Mouse (Mus musculus) erythroid progenitor cell, adult 5-6 weeks (primary cell): ENCODE data around the gene Slc12a8. TPM values are rescaled to one million over a fixed set of nuclear protein-coding genes. Genes with fewer than 3 reads are reported as not detected.

Source experiments
- ATAC-seq: replicated peaks from 2 replicates; pipeline ENCODE4 v1.8.0; 2016; ENCODE audit warnings: moderate number of reproducible peaks, mild to moderate bottlenecking, moderate TSS enrichment, inconsistent platforms; ENCODE audit not compliant: poor library complexity, low FRiP score, severe bottlenecking
- total RNA-seq, 2 experiments: library from RNA; stranded (forward) in 1 of 2; stranded (reverse) in 1 of 2; fragments of 150-400 nt in 1 of 2; fragments of 186-747, 209-891 nt in 1 of 2; gene quantifications; 2 replicates each; pipeline versions ENCODE4 v1.2.3 to v1.2.4; 2015 to 2017; ENCODE audit warnings: low replicate concordance in 2 of 2

Gene Slc12a8
- total RNA-seq, 2 experiments from 2014 or later: not detected

DNA sequence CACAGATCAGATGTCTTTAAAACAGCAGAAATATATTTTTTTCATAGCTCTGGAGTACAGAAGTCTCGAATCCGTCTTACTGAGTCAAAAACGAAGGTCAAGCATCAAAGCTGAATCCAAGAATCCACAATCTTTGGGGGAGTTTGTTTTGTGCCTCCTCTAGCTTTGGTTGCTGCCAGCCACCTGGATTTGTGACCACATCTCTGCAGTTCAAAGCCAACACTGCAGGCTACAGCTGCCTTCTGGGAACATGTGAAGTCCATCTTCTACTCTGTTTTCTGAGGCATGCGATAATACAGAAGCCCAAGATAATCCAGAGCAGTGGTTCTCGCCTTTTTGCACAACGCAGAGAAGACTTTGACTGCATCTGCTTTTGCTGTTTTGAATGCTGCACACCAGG is 149.1 kb downstream of the Slc12a8 start:
- ATAC-seq: no peak

DNA sequence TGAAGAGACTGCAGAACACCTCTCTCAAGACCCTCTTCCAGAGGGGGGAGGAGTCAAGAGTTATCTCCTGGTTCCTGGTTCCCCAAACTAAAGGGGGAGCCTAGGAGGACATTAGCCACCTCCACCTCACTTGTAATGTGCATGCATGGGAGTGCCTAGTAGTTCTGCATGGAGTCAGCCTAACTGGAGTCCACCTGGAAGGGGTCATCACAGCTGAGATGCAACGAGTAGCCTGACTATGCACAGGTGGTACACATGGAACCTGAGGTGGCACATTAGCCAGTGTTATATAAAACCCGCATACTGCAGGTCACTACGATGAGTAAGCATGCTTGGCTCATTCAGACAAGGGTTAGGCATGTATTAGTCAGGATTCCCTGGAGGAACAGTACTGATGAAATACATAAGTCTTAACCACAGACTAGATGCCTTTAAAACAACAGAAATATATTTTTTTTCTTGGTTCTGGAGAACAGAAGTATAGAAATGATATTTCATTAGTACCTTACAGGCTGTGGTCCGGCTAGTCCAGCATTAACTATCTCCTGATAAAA is 149.9 kb downstream of the Slc12a8 start:
- ATAC-seq: no peak

DNA sequence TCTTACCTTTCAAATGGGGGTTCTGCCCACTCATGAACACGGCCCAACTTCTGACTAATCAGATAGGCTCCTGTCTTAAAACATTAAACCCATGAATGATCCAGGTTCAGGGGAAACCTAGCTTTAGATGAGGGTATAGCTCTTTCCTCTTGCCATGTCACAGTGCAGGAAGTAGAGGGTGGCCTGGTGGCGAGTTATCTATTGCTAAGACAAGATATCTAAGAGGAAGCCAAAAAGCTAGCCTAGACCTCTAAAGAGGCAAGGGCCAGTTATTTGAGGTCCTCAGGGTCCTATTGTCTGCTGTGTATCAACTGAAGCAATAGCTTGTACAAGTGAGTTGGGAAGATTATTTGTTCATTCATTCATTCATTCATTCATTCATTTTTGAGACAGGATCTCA is 151.3 kb downstream of the Slc12a8 start:
- no peak for ATAC-seq

DNA sequence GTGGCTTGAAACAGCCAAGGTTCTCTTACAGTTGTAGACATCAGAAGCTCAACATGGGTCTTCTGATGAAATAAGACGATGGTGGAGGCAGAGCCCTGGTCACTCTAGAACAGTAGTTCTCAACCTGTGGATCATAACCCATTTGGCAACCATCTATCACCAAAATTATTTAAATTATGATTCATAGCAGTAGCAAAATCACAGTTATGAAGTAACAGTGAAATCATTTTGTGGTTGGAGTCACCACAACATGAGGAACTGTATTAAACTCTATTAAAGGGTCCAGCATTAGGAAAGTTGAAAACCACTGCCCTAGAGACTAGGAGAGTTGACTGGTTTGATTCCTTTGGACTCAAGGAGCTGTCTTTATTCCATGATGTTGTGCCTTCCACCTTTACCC is 151.9 kb downstream of the Slc12a8 start:
- no peak for ATAC-seq

DNA sequence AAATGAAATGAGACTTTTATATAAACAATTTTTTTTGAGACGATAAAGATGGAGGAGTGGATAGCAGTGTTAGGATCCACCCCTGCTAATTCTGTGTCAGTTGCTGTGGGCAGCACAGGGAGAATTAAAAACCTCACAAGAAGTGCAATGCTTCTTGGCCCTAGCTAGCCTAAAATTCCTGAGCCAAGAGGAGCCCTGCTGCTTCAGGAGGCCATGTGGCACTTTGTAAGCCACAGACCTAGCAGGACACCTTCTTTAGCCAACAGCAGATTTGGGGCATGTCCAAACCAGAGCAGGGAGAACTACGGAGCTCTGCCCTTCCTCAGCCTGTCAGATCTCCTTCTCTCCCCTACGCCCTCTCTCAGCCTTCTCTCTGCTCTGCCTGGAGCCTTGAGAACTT is 153.2 kb downstream of the Slc12a8 start:
- no peak for ATAC-seq

DNA sequence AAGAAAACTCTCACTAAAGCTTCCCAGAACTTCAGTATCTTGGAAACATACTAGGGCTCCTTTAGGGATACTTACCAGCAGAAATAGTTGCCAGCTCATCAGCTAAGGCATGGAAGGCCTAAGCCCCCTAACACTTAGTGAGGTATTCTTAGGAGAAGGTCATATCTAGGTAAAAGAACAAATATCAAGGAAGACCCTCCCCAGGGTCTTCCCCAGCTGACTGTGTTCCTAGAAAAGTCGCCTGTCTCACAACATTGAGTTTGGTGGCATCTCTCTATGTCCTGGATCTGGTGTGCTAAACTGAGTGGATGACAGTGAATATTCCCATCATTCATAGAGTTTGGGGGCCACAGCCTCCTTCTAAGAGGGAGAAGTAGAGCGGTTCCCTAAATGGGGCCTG is 153.8 kb downstream of the Slc12a8 start:
- ATAC-seq: no peak

DNA sequence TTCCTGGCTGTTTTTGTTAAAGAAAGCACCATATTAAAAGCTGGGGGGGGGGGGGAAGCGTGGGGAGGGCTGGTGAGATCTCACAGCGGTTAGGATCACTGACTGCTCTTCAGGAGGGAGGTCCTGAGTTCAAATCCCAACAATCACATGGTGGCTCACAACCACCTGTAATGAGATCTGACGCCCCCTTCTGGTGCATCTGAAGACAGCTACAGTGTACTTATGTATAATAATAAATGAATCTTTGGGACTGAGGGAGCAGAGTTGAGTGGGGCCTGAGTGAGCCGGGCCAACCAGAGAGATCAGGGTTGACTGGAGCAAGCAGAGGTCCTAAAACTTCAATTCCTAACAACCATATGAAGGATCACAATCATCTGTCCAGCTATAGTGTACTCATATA is 155.1 kb downstream of the Slc12a8 start:
- ATAC-seq: no peak

DNA sequence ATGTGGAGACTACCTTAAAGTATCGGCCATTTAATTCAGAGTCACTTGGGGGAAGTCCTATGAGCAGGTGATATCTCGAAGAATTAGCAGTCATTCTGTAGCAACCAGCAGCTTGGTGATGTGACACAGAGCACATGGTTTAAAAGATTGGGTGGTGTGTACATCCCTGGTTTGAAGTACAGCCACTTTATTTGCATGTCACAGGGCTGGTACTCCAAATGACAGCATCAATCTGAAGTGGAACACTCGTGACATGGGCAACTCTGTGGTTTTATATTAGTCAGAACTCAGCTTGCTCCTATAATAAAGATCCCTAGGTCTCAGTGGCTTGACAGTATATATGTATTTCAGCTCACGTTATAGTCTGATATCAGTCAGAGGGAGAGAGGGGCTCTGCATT is 155.5 kb downstream of the Slc12a8 start:
- ATAC-seq: no peak

DNA sequence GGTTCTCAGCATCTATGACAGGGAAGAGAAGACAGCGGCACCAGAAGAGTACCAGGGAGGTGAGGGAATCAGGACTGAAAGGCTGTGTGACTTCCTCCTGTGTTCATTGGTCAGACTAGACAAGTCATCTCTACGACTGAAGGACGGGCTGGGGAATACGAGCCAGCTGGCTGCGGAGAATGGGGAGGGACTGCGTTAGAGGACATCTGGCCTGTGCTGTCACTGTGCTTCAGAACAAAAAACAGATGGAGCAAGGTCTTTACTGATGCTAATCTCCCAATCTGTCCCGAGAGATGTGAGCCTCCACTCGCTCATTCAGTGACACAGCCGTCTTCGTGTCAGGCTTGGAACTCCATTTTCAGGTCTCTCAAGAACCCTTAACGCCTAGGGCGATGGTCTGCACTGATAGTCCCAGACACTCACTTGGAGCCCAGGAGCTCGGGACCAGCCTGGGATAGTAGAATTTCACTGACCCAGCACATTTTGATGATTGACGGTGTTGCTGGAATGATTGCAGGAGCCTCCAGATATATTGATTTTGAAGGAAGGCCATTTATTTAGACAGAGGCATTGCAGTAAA is 156.5 kb downstream of the Slc12a8 start:
- ATAC-seq: no peak

DNA sequence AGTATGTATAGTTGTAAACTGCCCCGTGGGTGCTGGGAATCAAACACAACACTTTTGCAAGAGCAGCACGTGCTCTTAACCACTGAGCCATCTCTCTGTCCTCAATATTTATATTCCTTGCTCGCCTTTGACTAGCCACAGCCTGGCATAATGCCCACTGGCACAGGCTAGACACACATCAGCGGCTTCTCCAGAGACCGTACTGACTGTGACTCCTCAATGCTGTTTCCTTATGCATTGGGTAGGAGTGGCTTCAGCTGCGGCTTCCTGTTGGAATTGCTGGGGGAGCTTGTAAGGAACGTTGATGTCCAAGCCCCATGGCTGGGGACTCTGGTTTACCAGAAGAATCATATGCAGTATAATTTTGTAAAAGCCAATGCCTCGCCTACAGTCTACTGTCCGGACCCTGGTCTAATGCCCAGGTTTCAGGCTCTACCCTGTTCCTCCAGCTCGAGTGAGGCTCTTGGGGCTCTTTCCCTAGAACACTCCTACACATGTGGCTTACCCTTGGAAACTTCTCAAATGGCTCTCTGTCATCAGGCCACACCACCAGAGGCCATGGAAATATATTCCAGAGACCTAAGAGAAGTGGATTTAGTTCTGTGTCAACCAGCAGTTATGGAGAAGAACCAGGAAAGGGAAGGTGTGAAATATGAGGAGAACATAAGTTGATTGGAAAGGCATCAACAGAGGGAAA is 158.2 kb downstream of the Slc12a8 start:
- no peak for ATAC-seq

DNA sequence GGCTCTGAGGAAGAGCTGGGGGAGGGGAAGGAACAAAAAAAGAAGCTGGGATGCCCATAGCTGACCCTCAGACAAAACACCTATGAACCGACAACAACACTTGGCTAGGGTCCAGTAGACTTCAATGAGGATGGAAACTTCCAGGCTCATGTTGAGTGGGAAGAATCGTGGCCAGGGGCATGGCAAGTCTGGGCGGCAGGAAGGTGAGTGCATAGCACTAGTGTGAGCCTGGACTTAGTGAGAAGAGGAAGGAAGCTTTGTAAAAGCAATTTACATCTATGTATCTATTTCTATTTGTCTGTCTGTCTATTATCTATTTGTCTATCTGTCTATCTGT is 158.7 kb downstream of the Slc12a8 start:
- ATAC-seq: no peak

DNA sequence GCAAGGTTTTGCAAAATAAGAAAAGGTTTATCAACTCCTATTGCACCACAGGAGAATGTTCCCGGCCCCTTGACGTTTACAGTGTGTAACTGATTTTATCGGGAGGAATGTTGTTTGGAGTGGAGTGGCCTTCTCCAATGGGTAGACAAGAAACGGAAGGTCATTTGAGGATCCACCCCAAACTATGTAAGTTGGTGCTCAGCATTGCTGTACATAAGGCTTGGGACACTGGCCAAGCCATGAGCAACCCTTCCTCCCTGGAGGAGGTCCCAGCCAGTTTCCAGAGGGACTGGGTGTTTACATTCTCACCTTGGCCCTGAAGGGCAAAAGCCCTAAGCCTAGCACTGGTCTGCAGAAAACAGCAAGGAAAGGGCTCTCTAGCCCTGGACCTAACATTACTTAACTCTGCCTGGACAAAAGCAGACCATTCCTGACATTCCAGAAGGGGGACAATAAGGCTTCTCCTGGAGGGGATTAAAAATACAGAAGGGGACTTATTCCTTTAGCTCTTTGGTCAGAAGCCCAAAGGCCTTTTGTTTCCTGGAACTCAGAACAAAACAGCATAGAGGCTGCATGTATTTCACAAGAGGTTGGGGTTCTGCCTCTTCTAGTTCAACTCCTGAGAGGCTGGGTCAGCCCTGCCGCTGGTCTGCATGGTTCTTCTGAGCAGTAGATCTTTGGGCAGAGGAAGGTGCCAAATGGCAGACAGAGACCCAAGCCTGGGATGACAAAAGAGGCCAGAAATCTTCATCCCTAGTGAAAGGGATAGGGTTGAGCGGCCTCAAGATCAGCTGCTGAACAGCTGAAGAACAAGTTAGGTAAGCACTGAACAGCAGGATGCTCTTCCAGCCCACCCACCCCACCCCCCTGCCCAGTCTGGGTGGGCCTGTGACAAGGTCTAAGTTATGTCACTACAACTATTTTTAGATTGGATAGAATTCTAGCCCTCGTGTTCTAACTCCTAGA is 159.5 kb downstream of the Slc12a8 start:
- no peak for ATAC-seq

DNA sequence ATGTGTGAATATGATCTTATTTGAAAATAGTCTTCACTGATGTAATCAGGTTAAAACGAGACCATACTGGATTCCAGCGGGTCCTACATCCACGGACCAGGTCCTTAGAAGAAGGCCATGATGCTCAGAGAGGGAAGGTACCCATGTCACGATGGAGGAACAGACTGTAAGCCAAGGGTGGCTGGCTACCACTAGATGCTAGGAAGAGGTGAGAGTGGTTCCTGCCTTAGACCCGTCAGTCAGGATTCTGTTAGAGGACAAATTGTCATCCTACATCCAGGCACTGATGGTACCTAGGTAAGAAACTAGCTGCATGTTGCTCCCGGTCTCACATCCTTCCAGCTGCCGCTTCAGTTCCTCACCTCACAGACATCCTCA is 160.2 kb downstream of the Slc12a8 start:
- no peak for ATAC-seq

DNA sequence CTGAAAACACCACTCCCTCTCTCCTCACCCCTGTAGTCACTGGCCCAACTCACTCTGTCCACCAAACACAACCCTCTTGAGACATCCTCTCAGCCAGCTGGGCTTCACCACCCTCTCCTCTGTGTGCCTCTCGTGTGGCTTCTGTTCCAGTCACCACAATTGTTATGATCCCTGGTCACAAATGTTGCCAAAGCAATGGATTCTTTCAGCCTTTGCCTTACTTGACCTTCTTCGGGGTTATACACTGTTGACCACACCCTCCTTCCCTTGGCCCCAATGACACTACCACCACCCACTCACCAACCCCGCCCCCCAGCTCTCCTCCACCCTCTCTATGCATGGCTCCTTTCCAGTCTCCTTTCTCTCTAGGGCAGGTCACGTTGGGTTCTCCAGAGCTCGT is 160.8 kb downstream of the Slc12a8 start:
- ATAC-seq: no peak

DNA sequence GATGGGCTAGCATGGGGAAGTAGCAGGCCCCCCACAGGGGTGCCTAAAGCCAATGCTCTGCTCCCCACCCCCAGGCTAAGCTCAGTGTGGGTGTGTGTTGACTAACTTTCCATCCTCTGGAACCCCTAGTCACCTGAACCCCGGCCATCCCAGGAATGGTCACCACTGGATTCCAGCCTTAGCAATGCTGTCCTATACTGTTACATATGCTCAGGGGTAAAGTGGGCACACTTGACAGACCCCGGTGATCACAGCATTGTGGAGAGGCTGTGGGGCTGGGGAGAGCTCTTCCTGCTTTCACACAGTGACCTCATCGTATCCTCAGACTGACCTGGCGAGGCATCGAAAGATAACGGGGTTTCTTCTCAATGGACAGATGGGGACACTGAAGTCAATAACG is 163.1 kb downstream of the Slc12a8 start:
- no peak for ATAC-seq

DNA sequence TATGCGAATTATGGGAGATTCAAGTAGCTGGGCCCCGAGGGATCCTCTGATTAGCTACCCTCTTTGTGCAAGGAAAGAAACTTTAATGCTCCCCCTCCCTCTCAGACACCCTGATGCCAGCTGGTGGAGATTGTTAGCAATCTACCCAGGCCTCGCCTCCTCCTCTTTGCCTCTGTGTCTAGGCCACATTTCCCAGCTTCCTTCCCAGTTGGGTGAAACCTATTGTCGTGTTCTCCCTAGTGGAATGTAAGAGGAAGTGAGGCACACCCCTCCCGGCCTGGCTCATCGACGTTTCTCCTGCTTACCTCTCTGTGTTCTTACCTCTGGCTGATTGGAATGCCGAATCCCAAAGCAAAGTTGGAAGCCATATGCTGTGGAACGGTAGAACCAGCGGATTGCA is 163.7 kb downstream of the Slc12a8 start:
- ATAC-seq: no peak

DNA sequence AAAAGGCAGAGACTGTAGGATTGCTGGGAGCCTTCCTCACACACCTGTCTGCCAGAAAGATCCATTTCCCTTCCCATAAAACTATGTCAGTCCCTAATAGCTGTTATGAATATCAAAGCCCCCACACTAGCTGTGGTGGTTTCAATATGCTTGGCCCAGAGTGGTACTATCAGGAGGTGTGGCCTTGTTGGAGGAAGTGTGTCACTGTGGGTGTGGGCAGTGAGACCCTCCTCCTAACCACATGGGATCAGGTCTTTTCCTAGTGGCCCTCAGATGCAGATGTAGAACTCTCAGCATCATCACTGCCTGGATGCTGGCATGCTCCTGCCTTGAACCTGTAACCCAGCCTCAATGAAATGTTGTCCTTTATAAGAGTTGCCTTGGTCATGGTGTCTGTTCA is 164.5 kb downstream of the Slc12a8 start:
- ATAC-seq: no peak

DNA sequence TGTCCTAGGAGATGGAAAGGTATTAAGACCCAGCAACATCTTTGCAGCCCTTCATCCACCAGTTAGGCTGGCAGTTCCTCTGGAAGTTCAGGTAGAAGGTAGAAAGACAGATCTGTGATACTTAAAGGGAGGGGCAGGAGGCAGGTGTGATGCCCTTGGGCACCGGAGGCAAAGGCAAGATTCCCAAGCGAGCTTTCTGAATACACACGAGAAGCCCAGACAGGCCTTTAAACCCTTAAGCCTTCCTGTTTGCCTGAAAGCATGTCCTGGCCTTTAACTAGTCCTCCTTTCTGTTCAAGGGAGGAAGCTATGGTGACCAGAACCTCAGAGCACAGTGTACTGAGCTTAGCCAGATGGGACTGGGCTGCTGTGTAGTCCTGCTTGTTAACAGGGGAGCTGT is 165.5 kb downstream of the Slc12a8 start:
- no peak for ATAC-seq

DNA sequence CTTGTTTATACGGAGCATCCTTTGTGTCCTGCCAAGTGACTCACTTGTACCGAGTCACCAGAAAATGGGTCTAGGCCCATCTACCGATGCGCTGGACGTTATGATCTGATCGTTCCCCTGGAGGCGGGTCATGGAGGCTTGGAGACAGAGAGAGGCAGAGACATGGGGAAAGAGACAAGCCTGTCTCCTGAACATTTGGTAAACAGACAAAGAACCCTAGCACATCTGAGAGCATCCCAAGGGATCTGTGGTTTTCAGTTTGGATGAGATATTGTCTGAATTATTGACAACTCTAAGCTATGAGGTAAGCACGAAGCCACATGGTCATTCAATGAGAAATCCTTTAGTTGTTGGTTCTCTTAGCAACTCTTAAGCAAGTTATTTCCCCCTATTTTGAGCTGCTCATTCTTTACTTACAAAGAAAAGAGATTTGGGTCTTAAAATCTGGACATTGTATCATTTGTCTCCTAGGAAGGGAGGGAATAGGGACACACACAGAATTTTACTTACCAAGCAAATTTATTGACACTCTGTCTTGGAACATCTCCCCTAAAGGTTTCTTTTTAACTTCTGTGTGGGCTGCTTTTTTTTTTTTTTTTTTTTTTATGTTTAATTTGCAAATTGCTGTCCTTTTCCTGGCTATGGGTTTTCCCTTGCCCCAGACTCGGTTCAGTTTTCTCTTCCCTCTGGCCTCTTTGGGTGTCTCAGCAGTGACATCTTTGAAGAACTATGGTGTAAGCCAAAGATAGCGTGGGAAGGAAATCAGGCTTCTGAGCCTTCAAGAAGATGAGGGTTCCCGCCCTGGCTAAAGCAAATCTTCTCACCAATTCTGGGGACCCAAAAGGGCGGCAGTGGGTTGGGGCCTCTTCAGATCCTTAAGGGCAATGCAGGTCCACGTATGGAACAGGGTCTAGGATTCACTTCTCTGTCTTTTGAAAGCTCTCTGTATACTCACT is 166.4 kb downstream of the Slc12a8 start:
- no peak for ATAC-seq
